Mouse (Mus musculus): ENCODE results near the gene Cop1.
"Not testable (repeated sequence)": the region's sequence is repeated elsewhere in the genome, so short reads cannot be mapped to it uniquely, and the experiment has no call there.

The Cop1 gene

DNA sequence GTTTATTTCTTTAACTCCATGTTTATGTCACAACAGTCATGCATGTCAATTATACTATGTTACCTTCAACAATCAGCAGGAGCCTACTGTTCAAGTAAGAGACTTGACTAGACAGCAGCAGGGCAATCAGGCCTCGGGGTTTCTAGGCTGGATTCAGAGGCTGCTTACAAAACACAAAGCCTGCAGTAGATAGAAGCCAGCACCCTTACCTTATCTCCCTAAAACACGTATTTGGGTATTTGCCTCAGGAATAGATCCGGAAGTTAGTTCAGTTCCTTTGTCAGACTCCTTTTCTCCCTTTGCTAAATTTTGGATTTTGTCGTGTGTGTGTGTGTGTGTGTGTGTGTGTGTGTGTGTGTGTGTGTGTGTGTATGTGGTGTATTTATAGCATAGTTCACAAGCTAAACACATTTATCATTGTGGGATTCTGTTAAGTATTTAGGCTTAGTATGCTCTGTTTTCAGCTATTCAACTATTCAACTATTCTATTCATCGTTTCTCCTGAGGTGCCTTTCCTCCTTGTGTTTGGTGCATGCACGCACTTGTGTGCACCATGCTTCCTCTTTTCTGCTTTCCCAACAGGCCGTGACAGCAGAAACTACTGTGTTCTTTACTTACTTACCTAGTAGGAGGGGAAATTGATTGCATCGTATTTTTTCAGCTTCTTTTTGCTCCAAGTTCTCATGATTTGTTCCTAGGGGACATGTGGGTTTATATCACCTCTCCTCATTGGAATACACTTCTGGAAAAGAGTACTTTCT is 6.9 kb upstream of the Cop1 start:
- TF ChIP-seq CTCF (conservative IDR thresholded peaks at IDR 0.05; ENCODE audit: low read length) (no peak), POU5F1 (IDR thresholded peaks at IDR 0.05; ENCODE audit: borderline replicate concordance, low read length) (no peak), NANOG (IDR thresholded peaks at IDR 0.05; ENCODE audit: borderline replicate concordance, low read length) (no peak)
- H3K4me3 ChIP-seq (replicated peaks; ENCODE audit: low read length) = no peak overlapping the region
- no peaks in the 10 kb centered on the region for H3K36me3 ChIP-seq (ENCODE audit: insufficient read depth, low read length)
- H3K4me1 ChIP-seq (replicated peaks; ENCODE audit: low read depth, low read length) = peaks cover 5% of the 10 kb centered on the region; the same call in 1 of the 2 replicates
- no peaks in the 10 kb centered on the region for H3K27me3 ChIP-seq (ENCODE audit: insufficient read depth, low read length)
- H3K9me3 ChIP-seq (ENCODE audit: low read length) = no peaks in the 10 kb centered on the region

DNA sequence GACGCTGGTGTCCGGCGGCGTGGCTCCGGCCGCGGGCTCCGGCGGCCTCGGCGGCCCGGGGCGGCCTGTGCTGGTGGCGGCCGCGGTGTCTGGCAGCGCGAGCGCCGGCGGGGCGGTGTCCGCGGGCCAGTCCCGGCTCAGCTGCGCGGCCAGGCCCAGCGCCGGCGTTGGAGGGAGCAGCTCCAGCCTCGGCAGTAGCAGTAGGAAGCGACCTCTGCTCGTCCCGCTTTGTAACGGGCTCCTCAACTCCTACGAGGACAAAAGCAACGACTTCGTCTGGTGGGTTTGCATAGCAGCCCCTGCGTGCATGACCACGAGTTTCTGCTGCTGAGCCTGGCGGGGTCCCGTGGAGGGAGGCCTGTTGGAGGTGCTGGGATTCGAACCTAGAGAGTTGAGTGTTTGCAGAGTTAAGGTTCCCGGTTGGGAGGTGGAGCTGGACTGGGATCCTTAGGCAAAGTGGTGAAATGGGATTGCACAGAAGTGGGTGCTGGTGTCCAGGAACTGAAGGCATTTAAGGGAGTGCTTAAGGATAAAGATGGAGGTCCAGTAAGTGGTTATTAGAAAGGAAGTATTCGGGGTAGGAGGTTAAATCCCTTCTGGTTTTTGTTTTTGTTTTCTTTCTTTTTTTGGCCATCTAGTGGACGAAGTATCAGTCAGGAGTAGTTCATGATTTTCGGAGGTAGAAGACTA is 597 bp downstream of the Cop1 start:
- H3K27me3 ChIP-seq (ENCODE audit: insufficient read depth, low read length); H3K9me3 ChIP-seq (ENCODE audit: low read length): not testable (repeated sequence)
- Histone ChIP-seq H3K4me3 (replicated peaks; ENCODE audit: low read length) (peak overlapping the region; percentile 86), H3K4me1 (replicated peaks; ENCODE audit: low read depth, low read length) (peaks cover 23% of the 10 kb centered on the region), H3K36me3 (ENCODE audit: insufficient read depth, low read length) (peaks cover 14% of the 10 kb centered on the region; the same call in 1 of the 2 replicates)
- 0 out of 2 replicates have a peak, but pooled peaks have one; percentile 10 for TF ChIP-seq CTCF (conservative IDR thresholded peaks at IDR 0.05; ENCODE audit: low read length)

DNA sequence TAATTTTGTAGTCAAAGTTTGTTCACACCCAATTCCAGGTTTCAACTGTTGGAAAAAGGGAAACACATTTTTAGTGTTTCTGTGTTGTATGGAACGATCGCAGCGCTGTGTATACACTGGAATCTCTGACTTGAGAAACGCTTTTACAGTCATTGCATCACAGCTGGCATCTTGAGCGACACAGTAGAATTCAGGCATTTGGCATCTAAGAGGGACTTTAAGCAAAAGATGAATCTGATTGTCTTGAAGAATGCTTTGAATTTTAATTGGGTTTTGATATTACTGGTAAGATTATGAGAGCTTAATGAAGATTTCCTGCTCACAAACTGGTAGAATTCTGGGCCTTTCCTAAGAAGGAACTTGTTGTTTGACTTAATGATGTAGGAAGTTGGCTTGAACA is 1.3 kb downstream of the Cop1 start:
- Histone ChIP-seq H3K9me3 (ENCODE audit: low read length) (no peaks in the 10 kb centered on the region), H3K4me1 (replicated peaks; ENCODE audit: low read depth, low read length) (peaks cover 28% of the 10 kb centered on the region), H3K27me3 (ENCODE audit: insufficient read depth, low read length) (no peaks in the 10 kb centered on the region), H3K36me3 (ENCODE audit: insufficient read depth, low read length) (peaks cover 14% of the 10 kb centered on the region; the same call in 1 of the 2 replicates), H3K4me3 (replicated peaks; ENCODE audit: low read length) (peak overlapping the region; percentile 86)
- TF ChIP-seq NANOG (IDR thresholded peaks at IDR 0.05; ENCODE audit: borderline replicate concordance, low read length) (no peak), POU5F1 (IDR thresholded peaks at IDR 0.05; ENCODE audit: borderline replicate concordance, low read length) (no peak), CTCF (conservative IDR thresholded peaks at IDR 0.05; ENCODE audit: low read length) (no peak)

DNA sequence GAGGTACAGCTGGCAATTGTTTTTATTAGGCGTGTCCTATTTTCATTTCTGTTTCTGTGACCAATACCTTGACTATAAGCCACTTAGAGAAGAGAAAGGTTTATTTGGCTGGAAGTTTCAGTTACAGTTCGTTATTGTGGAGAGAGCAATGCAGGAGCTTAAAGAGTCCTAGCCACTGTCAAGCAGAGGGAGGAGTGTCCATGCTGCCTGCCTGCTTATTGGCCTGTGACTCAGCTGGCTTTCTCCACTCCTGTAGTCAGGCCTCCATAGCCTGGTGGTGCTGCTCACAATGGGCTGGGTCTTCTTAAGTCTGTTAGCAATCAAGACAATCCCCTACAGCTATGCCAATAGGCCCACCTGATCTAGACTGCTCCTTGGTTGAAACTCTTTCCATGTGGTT is 2.4 kb downstream of the Cop1 start:
- no peak for TF ChIP-seq NANOG (IDR thresholded peaks at IDR 0.05; ENCODE audit: borderline replicate concordance, low read length)
- TF ChIP-seq POU5F1 (IDR thresholded peaks at IDR 0.05; ENCODE audit: borderline replicate concordance, low read length) = no peak
- no peak for TF ChIP-seq CTCF (conservative IDR thresholded peaks at IDR 0.05; ENCODE audit: low read length)
- no peaks in the 10 kb centered on the region for H3K9me3 ChIP-seq (ENCODE audit: low read length)

DNA sequence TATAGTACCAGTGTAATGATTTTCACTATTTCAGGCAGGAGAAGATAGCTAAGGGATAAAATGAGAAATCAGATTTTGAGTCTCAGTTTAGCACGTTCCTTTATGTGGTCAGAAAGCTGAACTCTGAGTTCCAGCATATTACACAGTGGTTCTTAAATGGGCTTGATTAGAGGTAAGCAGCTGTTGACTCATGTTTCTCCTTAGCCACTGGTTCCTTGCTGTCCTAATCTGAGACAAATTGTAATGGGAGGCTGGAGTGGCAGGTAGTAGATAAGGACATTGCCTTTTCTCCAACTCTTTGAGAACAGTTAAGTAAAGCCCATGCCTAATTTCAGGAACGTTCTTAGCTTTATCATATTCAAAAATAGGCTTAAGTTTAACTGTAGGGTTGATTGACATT is 3.6 kb downstream of the Cop1 start:
- no peaks in the 10 kb centered on the region for H3K9me3 ChIP-seq (ENCODE audit: low read length)
- H3K36me3 ChIP-seq (ENCODE audit: insufficient read depth, low read length) = peaks cover 22% of the 10 kb centered on the region
- no peak overlapping the region for H3K4me3 ChIP-seq (replicated peaks; ENCODE audit: low read length)
- TF ChIP-seq POU5F1 (IDR thresholded peaks at IDR 0.05; ENCODE audit: borderline replicate concordance, low read length) = no peak
- no peak for TF ChIP-seq CTCF (conservative IDR thresholded peaks at IDR 0.05; ENCODE audit: low read length)
- TF ChIP-seq NANOG (IDR thresholded peaks at IDR 0.05; ENCODE audit: borderline replicate concordance, low read length) = no peak
- H3K27me3 ChIP-seq (ENCODE audit: insufficient read depth, low read length) = no peaks in the 10 kb centered on the region
- H3K4me1 ChIP-seq (replicated peaks; ENCODE audit: low read depth, low read length) = peaks cover 28% of the 10 kb centered on the region

More for the DNA sequence above, 2.4 kb downstream of the Cop1 start:
- peaks cover 14% of the 10 kb centered on the region; the same call in 1 of the 2 replicates for H3K36me3 ChIP-seq (ENCODE audit: insufficient read depth, low read length)
- peaks cover 28% of the 10 kb centered on the region for H3K4me1 ChIP-seq (replicated peaks; ENCODE audit: low read depth, low read length)
- H3K4me3 ChIP-seq (replicated peaks; ENCODE audit: low read length) = no peak overlapping the region
- H3K27me3 ChIP-seq (ENCODE audit: insufficient read depth, low read length) = no peaks in the 10 kb centered on the region

DNA sequence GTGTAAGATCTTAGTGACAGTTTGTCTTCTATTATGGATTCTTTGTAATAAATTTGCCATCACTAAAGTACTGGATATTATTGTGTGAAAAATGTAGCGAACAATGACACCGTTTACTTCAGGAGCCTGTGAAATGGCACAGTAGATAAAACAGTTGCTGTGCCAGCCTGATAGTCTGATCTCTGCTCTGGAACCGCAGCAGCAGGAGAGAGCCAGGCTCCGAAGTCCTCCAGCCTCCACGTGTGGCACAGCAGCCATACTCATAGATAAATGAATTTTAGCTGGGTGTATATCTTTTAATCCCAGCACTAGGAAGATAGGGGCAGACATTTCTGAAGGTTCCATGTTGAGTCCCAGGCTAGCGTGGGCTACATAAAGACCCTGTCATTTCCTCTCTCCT is 6.0 kb downstream of the Cop1 start:
- no peaks in the 10 kb centered on the region for H3K27me3 ChIP-seq (ENCODE audit: insufficient read depth, low read length)
- no peaks in the 10 kb centered on the region for H3K9me3 ChIP-seq (ENCODE audit: low read length)
- H3K4me1 ChIP-seq (replicated peaks; ENCODE audit: low read depth, low read length) = peaks cover 27% of the 10 kb centered on the region
- H3K4me3 ChIP-seq (replicated peaks; ENCODE audit: low read length) = no peak overlapping the region
- H3K36me3 ChIP-seq (ENCODE audit: insufficient read depth, low read length) = peaks cover 39% of the 10 kb centered on the region
- TF ChIP-seq NANOG (IDR thresholded peaks at IDR 0.05; ENCODE audit: borderline replicate concordance, low read length) (no peak), CTCF (conservative IDR thresholded peaks at IDR 0.05; ENCODE audit: low read length) (no peak), POU5F1 (IDR thresholded peaks at IDR 0.05; ENCODE audit: borderline replicate concordance, low read length) (no peak)

DNA sequence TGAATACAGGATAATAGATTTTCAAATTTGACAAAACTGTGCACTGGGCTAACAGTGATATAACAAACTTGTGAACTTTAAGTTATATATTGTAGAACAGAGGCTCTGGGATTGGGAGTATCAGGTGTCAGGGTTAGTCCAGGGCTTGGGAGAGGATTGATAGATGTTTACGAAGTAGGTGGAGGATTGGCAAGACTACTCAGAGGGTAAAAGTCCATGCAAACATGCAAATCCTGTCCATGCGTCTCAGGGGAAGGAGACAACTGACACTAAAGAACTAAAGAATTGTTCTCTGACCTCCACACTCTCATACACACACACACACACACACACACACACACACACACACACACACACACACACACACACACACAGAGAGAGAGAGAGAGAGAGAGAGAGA is 18.2 kb downstream of the Cop1 start:
- Histone ChIP-seq H3K36me3 (ENCODE audit: insufficient read depth, low read length) (peaks cover 38% of the 10 kb centered on the region), H3K4me1 (replicated peaks; ENCODE audit: low read depth, low read length) (no peaks in the 10 kb centered on the region), H3K4me3 (replicated peaks; ENCODE audit: low read length) (no peak overlapping the region), H3K27me3 (ENCODE audit: insufficient read depth, low read length) (no peaks in the 10 kb centered on the region), H3K9me3 (ENCODE audit: low read length) (no peaks in the 10 kb centered on the region)
- TF ChIP-seq NANOG (IDR thresholded peaks at IDR 0.05; ENCODE audit: borderline replicate concordance, low read length) = no peak

DNA sequence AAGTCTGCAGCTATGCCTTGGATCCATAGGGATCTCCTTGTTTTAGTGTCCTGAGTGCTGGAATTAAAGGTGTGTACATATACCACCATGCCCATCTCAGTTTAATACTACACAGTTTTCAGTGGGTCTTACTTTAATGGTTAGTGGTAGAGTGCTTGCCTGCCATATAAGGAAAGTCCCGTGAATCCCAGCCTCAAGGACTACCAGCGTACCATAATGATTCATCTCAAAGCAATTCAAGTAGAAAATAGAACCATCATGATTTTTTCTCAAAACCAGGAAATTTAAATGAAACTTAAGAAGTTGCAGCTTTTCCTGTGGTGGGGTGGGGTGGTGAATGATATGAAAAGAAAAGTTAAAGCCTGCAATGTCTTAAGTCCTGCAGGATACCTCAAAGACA is 21.0 kb downstream of the Cop1 start:
- H3K36me3 ChIP-seq (ENCODE audit: insufficient read depth, low read length) = peaks cover 39% of the 10 kb centered on the region
- H3K4me3 ChIP-seq (replicated peaks; ENCODE audit: low read length) = no peak overlapping the region

More for the DNA sequence above, 21.0 kb downstream of the Cop1 start:
- Histone ChIP-seq H3K27me3 (ENCODE audit: insufficient read depth, low read length) (no peaks in the 10 kb centered on the region), H3K4me1 (replicated peaks; ENCODE audit: low read depth, low read length) (peaks cover 3% of the 10 kb centered on the region; the same call in 1 of the 2 replicates), H3K9me3 (ENCODE audit: low read length) (no peaks in the 10 kb centered on the region)
- TF ChIP-seq NANOG (IDR thresholded peaks at IDR 0.05; ENCODE audit: borderline replicate concordance, low read length) = no peak
- no peak for TF ChIP-seq POU5F1 (IDR thresholded peaks at IDR 0.05; ENCODE audit: borderline replicate concordance, low read length)
- TF ChIP-seq CTCF (conservative IDR thresholded peaks at IDR 0.05; ENCODE audit: low read length) = no peak
